Comparison of ENCODE assay signal across 16 mouse cellular contexts in genomic region chr13:38333496-38333895, GRCm38 (mm10). TPM values are rescaled to one million over a fixed set of nuclear protein-coding genes. Genes with fewer than 3 reads are reported as not detected.
"Had no signal": no experiment of that assay in that cellular context is flagged by ENCODE, and none has a peak within 500 bp of the region (broad histone marks: within the 10 kb centered on the region; RNA-seq: fewer than 3 reads in every experiment).

No protein-coding gene starts in this region.

- H3K4me3 ChIP-seq: kidney, embryonic 15.5 days; layer of hippocampus, adult 2 months; limb, embryonic 13.5 days; lung, embryonic 15.5 days; midbrain, embryonic 12.5 days; neural tube, embryonic 13.5 days had no signal

- H3K36me3 ChIP-seq: kidney, embryonic 15.5 days; limb, embryonic 13.5 days; lung, embryonic 15.5 days; midbrain, embryonic 12.5 days; neural tube, embryonic 13.5 days had no signal

- H3K4me1 ChIP-seq: kidney, embryonic 15.5 days; limb, embryonic 13.5 days; lung, embryonic 15.5 days; midbrain, embryonic 12.5 days; neural tube, embryonic 13.5 days had no signal

- H3K27me3 ChIP-seq: limb, embryonic 13.5 days; midbrain, embryonic 12.5 days; neural tube, embryonic 13.5 days had no signal

- H3K27ac ChIP-seq: kidney, embryonic 15.5 days; layer of hippocampus, adult 2 months; limb, embryonic 13.5 days; liver, embryonic 14.5 days; lung, embryonic 15.5 days; midbrain, embryonic 12.5 days; neural tube, embryonic 13.5 days had no signal

- ATAC-seq: midbrain, embryonic 16.5 days had no signal

- DNase-seq: kidney, adult 18-20 months; left cerebral cortex, postnatal 4 days; retina, postnatal 1 day; right cerebral cortex, postnatal 4 days; spleen, adult 18-20 months; thymus, adult 18-20 months; thymus, postnatal 14 days had no signal

- H3K9ac ChIP-seq: kidney, embryonic 15.5 days; limb, embryonic 13.5 days; liver, embryonic 14.5 days; lung, embryonic 15.5 days; midbrain, embryonic 12.5 days; neural tube, embryonic 13.5 days had no signal

- H3K4me2 ChIP-seq: kidney, embryonic 15.5 days; limb, embryonic 13.5 days; lung, embryonic 15.5 days; midbrain, embryonic 12.5 days; neural tube, embryonic 13.5 days had no signal

- H3K9me3 ChIP-seq: kidney, embryonic 15.5 days; lung, embryonic 15.5 days had no signal

RNA-seq across cellular contexts. Expression of gene Bmp6, which starts 11.4 kb away (rescaled TPM):
- total RNA-seq: megakaryocyte-erythroid progenitor cell, adult 5-6 weeks had no signal
